Mouse (Mus musculus) limb, embryonic 11.5 days (tissue): ENCODE data around the gene Tdrd5. TPM values are rescaled to one million over a fixed set of nuclear protein-coding genes. Genes with fewer than 3 reads are reported as not detected.

Source experiments
- polyA plus RNA-seq: library from polyadenylated mRNA; unstranded; fragments of >200 nt; fragmentation: Nextera tagmentation; extraction: Ambion mirVana; gene quantifications from 2 replicates; pipeline ENCODE4 v1.2.1, GENCODE M21; 2014

Tdrd5 gene
- polyA plus RNA-seq, 1 experiment from 2014 or later: not detected

Other genes starting within 250 kb of the Tdrd5 start
- 0.35 and 0.39 TPM in 2 replicates for gene Fam163a, start 98.6 kb downstream of the Tdrd5 start, polyA plus RNA-seq
- 0.07 and 0.15 TPM in 2 replicates for gene Nphs2, start 7.1 kb upstream of the Tdrd5 start, polyA plus RNA-seq
- 1,006 and 1,041 TPM in 2 replicates for gene Gm2000, start 62.4 kb upstream of the Tdrd5 start, polyA plus RNA-seq
- 0.12 and 0.54 TPM in 2 replicates for gene Axdnd1, start 117.5 kb upstream of the Tdrd5 start, polyA plus RNA-seq
- 27.6 TPM in 2 replicates for gene Soat1, start 170.7 kb upstream of the Tdrd5 start, polyA plus RNA-seq
- gene Gm10031, start 220.3 kb upstream of the Tdrd5 start, polyA plus RNA-seq: 0.50 and 0.57 TPM in 2 replicates